Mouse (Mus musculus): Measurements from ENCODE around the gene Galnt17.
A peak's percentile ranks its signal among the peaks of the same experiment; 100 is the strongest.

The Galnt17 gene

DNA sequence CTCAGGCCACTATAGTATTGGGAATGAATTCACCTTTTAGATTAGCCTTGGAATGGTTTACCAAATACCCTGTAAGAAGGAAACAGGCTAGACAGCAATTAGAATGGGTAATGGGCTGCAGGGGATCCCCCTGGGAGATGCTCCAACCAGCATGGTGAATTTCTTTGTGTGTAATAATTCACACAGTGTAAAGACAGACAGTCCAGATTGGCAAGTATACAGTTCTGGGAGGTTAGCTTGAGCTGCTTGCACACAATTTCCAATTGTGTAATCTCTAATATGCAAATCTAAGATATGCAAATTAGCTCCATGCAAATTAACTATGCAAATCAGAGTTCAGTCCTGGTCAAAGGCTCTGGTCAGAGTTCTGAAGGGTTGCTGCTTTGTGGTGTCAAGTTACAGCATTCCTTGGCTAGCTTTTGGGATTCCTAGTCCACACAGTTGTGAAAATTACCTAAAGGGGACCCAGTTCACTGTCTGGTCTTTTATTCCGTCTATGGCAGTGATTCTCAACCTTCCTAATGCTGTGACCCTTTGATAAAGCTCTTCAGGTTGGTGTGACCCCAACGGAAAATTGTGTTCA lies 384.0 kb downstream of the Galnt17 start:
- DNase-seq = no peak

DNA sequence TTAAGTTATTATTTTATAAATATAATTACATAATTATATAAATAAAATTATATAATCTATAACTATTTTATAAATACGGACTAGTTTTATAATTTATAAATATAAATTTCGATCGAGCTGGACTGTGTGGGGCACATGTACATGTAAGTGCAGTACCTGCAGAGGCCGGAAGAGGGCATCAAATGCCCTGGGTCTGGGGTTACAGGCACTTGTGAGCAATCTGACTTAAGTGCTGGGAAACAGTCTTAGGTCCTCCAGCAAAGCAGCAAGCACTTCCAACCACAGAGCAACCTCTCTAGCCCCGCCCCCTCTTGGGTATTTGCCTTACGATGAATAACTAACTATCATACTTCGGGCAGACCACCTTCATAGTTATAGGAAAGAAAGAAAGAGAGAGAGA lies 388.3 kb downstream of the Galnt17 start:
- DNase-seq = no peak

DNA sequence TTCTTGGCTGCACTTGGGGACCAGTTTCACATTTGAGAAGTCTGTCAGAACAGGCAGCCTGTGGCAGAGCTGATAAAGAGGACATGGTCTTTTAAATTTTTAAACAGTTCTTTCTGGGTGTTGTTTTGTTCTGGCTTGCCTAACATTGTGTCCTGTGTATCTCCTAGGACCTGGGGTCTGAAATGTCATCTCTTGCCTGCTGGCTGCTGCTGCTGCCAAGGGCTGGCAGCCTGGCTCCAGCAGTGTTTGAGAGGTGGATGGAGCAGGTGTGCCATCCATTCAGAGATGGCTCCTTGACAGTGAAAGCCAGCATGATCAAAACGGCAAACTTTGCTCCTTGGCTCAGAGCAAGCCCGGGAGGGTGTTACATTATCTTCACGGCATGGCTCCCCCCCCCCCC lies 393.7 kb downstream of the Galnt17 start:
- DNase-seq = no peak

DNA sequence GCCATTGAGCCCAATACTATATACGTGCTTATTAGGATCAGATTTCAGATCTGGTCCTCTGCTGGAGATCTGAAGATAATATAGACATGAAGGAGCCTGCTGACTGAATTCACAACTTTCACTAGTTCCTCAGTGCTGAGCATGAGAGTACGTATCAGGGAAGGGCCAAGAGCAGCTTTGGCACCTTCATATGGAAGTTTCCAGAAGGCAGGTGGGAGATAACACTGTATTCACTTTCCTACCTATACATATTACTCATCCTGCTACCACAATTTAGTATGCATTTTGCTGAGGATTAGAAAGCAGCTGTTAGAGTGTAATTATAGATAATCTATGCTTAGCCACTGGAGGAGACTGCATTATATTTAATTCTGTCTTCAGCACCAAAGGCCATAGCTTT lies 396.7 kb downstream of the Galnt17 start:
- DNase-seq = no peak

GRCm38 (mm10) chr5:130901736-130902135 lies 406.6 kb downstream of the Galnt17 start:
- no peak for DNase-seq

DNA sequence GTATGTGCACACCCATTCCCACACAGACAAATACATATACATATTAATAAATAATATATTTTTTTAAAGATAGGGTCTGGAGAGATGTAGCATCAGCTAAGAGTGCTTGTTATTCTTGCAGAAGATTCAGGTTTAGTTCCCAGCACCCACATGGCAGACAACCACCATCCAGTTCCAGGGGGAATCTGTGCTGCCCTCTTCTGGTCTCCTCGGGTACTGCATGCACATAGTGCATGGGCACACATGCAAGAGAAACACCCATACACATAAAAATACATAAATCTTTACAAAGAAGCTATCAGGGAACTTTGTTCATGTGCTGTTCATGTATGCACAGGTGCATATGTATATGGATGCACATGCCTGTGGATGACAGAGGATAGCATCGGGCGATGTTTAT lies 412.3 kb downstream of the Galnt17 start:
- DNase-seq = no peak

GRCm38 (mm10) chr5:130891735-130892134 lies 416.6 kb downstream of the Galnt17 start:
- DNase-seq = no peak

DNA sequence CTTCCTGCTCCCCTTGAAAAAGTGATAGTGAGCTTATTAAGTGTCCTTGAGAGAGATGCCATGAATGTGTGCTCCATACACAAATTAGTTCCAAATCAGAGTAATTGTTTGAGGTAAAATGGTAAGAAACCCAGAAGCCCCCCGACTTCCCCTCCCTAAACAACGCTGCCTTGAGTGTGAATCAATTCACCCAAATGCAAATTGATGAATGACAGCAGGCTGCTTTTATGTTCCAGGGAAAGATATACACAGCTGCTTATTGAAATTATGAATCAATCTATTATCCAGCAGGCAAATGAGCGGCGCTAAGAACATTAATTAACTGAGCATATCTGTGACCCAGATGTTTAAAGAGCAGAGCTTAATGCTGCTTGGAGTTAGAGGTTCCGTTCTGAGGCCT lies 428.0 kb downstream of the Galnt17 start:
- no peak for DNase-seq

DNA sequence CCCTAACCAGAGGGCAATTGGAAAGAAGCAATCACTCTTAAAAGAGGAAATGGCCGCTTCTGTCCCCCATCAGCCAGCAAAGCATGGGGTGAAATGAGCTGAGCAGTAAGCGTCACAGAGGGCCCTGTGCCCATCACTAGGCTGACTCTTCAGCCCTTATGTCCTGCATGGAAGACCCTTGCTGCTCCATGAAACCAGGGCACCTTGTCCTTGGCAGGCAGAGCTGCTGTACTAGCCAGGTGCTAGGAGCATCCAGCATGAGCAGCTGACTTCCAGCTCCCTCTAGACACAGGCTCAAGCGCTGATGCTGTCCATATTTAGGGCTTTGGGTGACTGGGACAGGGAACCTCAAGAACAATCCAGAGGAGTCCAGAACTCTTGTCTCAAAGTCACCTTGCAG lies 432.9 kb downstream of the Galnt17 start:
- DNase-seq = no peak

DNA sequence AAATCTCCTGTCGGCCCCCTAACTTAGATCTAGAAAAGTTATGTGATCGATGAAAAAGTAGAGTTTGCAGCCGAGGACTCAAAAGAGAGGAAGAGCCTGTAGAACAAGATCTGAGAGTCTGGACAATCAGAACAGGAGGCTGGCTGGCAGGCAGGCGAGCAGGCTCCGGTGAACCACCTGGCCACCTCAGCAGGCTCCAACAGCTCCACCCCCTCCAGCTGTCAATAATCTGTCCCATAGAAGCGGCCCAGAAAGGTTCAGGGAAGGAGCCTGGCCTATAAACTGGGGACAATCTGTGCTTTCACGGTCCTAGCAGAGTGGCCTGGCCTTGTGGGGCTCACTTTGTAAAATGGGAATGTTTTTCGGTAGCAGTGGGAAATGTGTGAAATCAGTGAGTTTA lies 437.2 kb downstream of the Galnt17 start:
- no peak for DNase-seq

GRCm38 (mm10) chr5:130869869-130870268 lies 438.4 kb downstream of the Galnt17 start:
- DNase-seq = no peak

DNA sequence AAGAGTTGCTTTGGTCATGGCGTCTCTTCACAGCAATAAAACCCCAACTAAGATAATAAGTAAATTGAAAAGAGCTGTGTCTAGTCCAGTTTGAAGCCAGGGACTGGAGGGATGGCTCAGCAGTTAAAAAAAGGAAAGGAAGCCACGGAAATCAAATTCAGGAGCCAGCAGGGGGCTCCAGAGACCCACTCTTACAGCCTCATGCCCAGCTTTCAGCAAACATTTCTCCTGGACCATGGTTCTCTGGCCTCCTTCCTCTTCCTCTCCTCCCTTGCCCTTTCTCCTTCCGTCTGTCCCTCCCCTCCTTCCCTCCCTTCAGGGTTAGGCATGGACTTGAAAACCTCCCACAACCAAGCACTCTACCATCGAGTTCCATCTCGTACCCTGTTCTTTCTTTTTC lies 446.0 kb downstream of the Galnt17 start:
- DNase-seq = peak; percentile 55

- no peak for DNase-seq
These were observed 448.6 kb downstream of the Galnt17 start for GRCm38 (mm10) chr5:130859736-130860135.

DNA sequence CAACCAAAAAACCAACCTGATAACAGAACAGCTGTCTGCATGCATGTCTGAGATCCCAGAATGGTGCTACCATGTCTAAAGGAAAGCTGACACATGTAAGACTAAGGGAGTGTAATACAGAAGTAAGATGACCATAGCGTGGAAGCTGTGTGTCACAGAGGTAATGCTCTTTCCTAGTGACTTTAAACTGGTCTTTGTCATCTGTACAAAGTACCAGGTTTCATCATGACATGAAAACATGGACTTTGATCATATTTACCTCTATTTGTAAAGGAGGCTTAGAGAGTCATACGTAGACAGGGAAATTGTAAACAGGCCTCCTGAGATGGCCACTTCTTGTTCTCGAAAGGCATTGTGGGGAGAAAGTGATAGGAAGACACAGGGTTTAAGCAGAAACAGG lies 449.6 kb downstream of the Galnt17 start:
- no peak for DNase-seq

DNA sequence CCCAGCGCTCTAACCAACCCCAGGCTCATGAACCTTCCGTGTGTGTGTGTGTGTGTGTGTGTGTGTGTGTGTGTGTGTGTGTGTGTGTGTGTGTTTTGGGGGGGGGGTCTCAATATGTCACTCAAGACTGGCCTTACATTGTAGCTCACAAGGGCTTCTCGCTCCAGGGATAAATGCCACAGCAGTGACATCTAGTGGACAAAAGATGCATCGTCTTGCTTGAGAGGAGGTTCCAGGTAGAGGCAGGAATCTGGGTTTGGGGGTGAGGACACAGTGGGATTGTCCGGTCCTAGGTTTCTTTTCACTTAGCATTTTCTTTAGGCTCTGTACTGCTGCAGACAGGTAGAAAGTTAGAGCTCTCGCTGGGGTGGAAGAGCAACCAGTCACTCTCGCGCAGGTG lies 450.1 kb downstream of the Galnt17 start:
- peak; percentile 29 for DNase-seq

DNA sequence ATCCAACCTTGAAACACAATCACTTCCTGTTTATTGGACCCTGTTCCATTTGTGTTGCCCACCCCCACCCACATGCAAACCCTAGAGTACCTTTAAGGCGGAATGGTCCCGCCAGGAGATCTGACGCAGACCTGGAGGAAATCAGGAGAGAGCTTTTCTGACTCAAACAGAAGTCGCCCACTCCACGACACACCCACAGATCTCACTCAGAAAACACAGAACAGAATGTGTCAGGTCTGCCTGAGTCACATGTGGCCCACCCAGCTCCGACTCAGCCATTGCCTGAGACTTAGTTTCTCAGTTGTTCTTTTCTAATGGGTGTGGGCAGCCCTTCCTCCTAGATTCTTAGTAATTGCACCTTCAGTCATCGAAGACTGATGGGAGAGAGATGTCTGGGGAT lies 453.9 kb downstream of the Galnt17 start:
- peak; percentile 88 for DNase-seq

GRCm38 (mm10) chr5:130853371-130853770 lies 454.9 kb downstream of the Galnt17 start:
- DNase-seq = peak; percentile 82

DNA sequence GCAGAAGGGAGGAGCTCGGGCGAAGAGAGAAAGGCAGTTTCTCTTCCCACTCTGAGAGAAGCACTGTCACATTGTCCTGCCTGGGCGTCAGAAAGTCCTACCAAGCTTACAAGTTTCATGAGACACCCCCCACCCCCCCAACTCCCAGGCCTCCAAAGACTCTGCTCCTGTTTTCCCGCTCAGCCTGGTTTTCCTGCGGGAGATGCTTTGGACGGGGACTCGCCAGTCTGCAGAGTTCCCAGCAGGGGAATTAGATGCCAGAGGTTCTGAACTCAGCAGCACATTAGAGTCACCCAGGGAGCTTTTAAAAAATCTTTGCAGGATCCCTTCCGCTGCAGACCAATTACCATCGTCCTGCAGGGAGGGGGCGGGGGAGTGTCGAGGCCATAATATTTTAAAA lies 456.1 kb downstream of the Galnt17 start:
- no peak for DNase-seq

DNA sequence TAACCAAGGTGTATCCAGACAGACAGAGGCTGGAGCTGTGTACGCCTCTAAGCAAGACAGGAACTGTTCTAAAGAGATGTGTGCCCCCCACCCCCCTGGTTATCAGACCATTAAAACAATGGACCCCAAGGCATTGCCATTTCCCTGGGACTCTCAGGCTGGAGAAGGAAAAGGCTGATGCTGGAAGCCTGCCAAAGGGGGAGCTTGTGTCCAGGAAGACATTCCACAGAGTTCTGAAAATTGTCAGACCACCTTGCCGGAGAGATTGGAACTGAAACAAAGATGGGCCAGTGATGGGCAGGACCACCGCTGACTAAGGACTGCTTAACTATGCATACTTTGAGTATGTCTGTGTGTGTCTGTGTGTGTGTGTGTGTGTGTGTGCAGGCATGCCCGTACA lies 458.7 kb downstream of the Galnt17 start:
- DNase-seq = no peak

- no peak for DNase-seq
These were observed 459.7 kb downstream of the Galnt17 start for GRCm38 (mm10) chr5:130848562-130848961.

DNA sequence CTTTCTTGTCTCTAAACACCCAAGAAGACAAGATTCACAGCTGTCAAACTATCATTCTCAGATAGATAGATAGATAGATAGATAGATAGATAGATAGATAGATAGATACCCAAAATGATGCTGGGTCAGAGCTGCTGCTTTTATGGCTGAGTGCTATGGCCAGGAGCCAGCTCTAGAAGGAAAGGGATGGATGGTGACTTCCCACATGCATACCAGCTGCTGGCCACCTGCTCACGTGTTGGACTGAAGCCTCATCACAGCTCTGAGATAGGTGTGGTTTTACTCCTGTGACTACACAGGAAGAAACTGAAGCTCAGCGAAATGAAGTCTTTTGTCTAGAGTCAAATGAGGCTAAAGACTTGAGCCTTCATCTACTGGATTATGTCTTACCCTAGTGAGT lies 482.5 kb downstream of the Galnt17 start:
- no peak for DNase-seq

Measured in right cerebral cortex, adult 18-20 months (tissue).